Mouse (Mus musculus) lung, embryonic 15.5 days (tissue): ENCODE data around the gene Fcrl6. TPM values are rescaled to one million over a fixed set of nuclear protein-coding genes. Genes with fewer than 3 reads are reported as not detected.

Experiments used
- ATAC-seq: fragments of 200-750 bp; cut with Nextera tagmentation; 2 replicates; pipeline ENCODE4 v1.8.0; 2017; ENCODE audit warnings: moderate number of reproducible peaks, borderline replicate concordance; ENCODE audit not compliant: low FRiP score, low TSS enrichment; ENCODE audit errors: extremely low read depth
- H3K27ac ChIP-seq: fragments of 300-500 bp; sonication (generic); 2 replicates; pipeline ENCODE4 v1.5.1; 2015; ENCODE audit warnings: moderate library complexity, mild to moderate bottlenecking, inconsistent platforms
- H3K27me3 ChIP-seq: fragments of 300-500 bp; sonication (generic); 2 replicates; pipeline ENCODE4 v1.6.1; 2015; ENCODE audit warnings: inconsistent platforms
- H3K36me3 ChIP-seq: fragments of 300-500 bp; sonication (generic); 2 replicates; pipeline ENCODE4 v1.6.1; 2015; ENCODE audit warnings: inconsistent platforms
- H3K4me1 ChIP-seq: fragments of 300-500 bp; sonication (generic); 2 replicates; pipeline ENCODE4 v1.6.1; 2015; ENCODE audit warnings: inconsistent platforms
- H3K4me2 ChIP-seq: fragments of 300-500 bp; sonication (generic); 2 replicates; pipeline ENCODE4 v1.6.1; 2015; ENCODE audit warnings: inconsistent platforms, mild to moderate bottlenecking, moderate library complexity
- H3K4me3 ChIP-seq: fragments of 300-500 bp; sonication (generic); 2 replicates; pipeline ENCODE4 v1.5.1; 2015; ENCODE audit warnings: mild to moderate bottlenecking, inconsistent platforms
- H3K9ac ChIP-seq: fragments of 300-500 bp; sonication (generic); 2 replicates; pipeline ENCODE4 v1.6.1; 2015; ENCODE audit warnings: inconsistent platforms
- H3K9me3 ChIP-seq: fragments of 300-500 bp; sonication (generic); 2 replicates; pipeline ENCODE4 v1.6.1; 2016; ENCODE audit warnings: inconsistent platforms
- WGBS: fragments of 180-500 bp; shearing (Covaris S2); methylation state at CpG from one replicate; pipeline ENCODE4 v1.1.7; 2015; 5-methylcytosine and 5-hydroxymethylcytosine counted together
- polyA plus RNA-seq: library from polyadenylated mRNA; unstranded; fragments of >200 nt; fragmentation: Nextera tagmentation; extraction: Ambion mirVana; gene quantifications from 2 replicates; pipeline ENCODE4 v1.2.1, GENCODE M21; 2015

Fcrl6 gene
- polyA plus RNA-seq, 1 experiment from 2014 or later, result not detected

GRCm38 (mm10) chr1:172631721-172632120, 29.4 kb upstream of the Fcrl6 start:
- Histone ChIP-seq H3K4me3 (no peak overlapping the region), H3K9me3 (no peaks in the 10 kb centered on the region), H3K27ac (no peak overlapping the region), H3K4me1 (peaks cover 2% of the 10 kb centered on the region; the same call in 1 of the 2 replicates), H3K9ac (no peak overlapping the region), H3K4me2 (no peak overlapping the region; the same call in 1 of the 2 replicates), H3K36me3 (no peaks in the 10 kb centered on the region), H3K27me3 (no peaks in the 10 kb centered on the region)
- 86% methylated on average over 5 of the region's 5 CpGs for WGBS
- ATAC-seq, result no peak

- Histone ChIP-seq H3K9ac (no peak overlapping the region), H3K4me2 (no peak overlapping the region), H3K9me3 (no peaks in the 10 kb centered on the region), H3K4me1 (peaks cover 2% of the 10 kb centered on the region; the same call in 1 of the 2 replicates), H3K4me3 (no peak overlapping the region), H3K27ac (no peak overlapping the region), H3K27me3 (no peaks in the 10 kb centered on the region), H3K36me3 (no peaks in the 10 kb centered on the region)
- no peak for ATAC-seq
- WGBS, result 64% methylated on average over 7 of the region's 7 CpGs
These were observed 27.5 kb upstream of the Fcrl6 start for GRCm38 (mm10) chr1:172629831-172630230.

GRCm38 (mm10) chr1:172626306-172626705, 24.0 kb upstream of the Fcrl6 start:
- Histone ChIP-seq H3K4me1 (no peaks in the 10 kb centered on the region), H3K4me2 (no peak overlapping the region), H3K4me3 (no peak overlapping the region), H3K27me3 (no peaks in the 10 kb centered on the region), H3K36me3 (no peaks in the 10 kb centered on the region), H3K9me3 (no peaks in the 10 kb centered on the region), H3K9ac (no peak overlapping the region), H3K27ac (no peak overlapping the region)
- ATAC-seq, result no peak
- WGBS, result 89% methylated on average over 3 of the region's 3 CpGs

GRCm38 (mm10) chr1:172624081-172624480, 21.7 kb upstream of the Fcrl6 start:
- Histone ChIP-seq H3K4me2 (no peak overlapping the region), H3K4me1 (no peaks in the 10 kb centered on the region), H3K27me3 (no peaks in the 10 kb centered on the region), H3K36me3 (no peaks in the 10 kb centered on the region), H3K4me3 (no peak overlapping the region), H3K27ac (no peak overlapping the region), H3K9me3 (no peaks in the 10 kb centered on the region), H3K9ac (no peak overlapping the region)
- no peak for ATAC-seq
- WGBS, result 66% methylated on average over 3 of the region's 3 CpGs

GRCm38 (mm10) chr1:172623599-172623998, 21.2 kb upstream of the Fcrl6 start:
- no peaks in the 10 kb centered on the region for H3K9me3 ChIP-seq
- H3K4me3 ChIP-seq, result no peak overlapping the region
- WGBS, result 57% methylated on average over 5 of the region's 5 CpGs
- no peak for ATAC-seq
- H3K36me3 ChIP-seq, result no peaks in the 10 kb centered on the region
- H3K27me3 ChIP-seq, result no peaks in the 10 kb centered on the region
- H3K4me1 ChIP-seq, result no peaks in the 10 kb centered on the region
- no peak overlapping the region for H3K4me2 ChIP-seq
- no peak overlapping the region for H3K9ac ChIP-seq
- H3K27ac ChIP-seq, result no peak overlapping the region

- no peak for ATAC-seq
- H3K4me1 ChIP-seq, result no peaks in the 10 kb centered on the region
- 13% methylated on average over 7 of the region's 7 CpGs for WGBS
These were observed 16.9 kb upstream of the Fcrl6 start for GRCm38 (mm10) chr1:172619235-172619634.

GRCm38 (mm10) chr1:172618141-172618540, 15.8 kb upstream of the Fcrl6 start:
- peaks cover 13% of the 10 kb centered on the region; the same call in 1 of the 2 replicates for H3K27me3 ChIP-seq
- H3K36me3 ChIP-seq, result no peaks in the 10 kb centered on the region
- no peaks in the 10 kb centered on the region for H3K4me1 ChIP-seq
- no peak overlapping the region for H3K4me2 ChIP-seq
- no peak overlapping the region for H3K4me3 ChIP-seq
- no peak overlapping the region for H3K27ac ChIP-seq
- no peaks in the 10 kb centered on the region for H3K9me3 ChIP-seq
- no peak overlapping the region for H3K9ac ChIP-seq
- WGBS, result 68% methylated on average over 4 of the region's 4 CpGs
- ATAC-seq, result no peak

More at GRCm38 (mm10) chr1:172619235-172619634, 16.9 kb upstream of the Fcrl6 start:
- no peak overlapping the region for H3K9ac ChIP-seq
- no peaks in the 10 kb centered on the region for H3K9me3 ChIP-seq
- H3K36me3 ChIP-seq, result no peaks in the 10 kb centered on the region
- H3K27ac ChIP-seq, result no peak overlapping the region
- no peak overlapping the region for H3K4me3 ChIP-seq
- no peak overlapping the region for H3K4me2 ChIP-seq
- H3K27me3 ChIP-seq, result 0 out of 2 replicates have a peak, but pooled peaks cover 9% of the 10 kb centered on the region

- peak overlapping the region; percentile 12; the same call in 1 of the 2 replicates for H3K4me3 ChIP-seq
- no peak for ATAC-seq
These were observed 15.2 kb upstream of the Fcrl6 start for GRCm38 (mm10) chr1:172617365-172618076.

GRCm38 (mm10) chr1:172616537-172617300, 14.4 kb upstream of the Fcrl6 start:
- Histone ChIP-seq H3K4me1 (no peaks in the 10 kb centered on the region), H3K36me3 (no peaks in the 10 kb centered on the region), H3K9me3 (no peaks in the 10 kb centered on the region), H3K4me3 (peak overlapping the region; percentile 12), H3K4me2 (peak overlapping the region; percentile 48), H3K27me3 (peaks cover 13% of the 10 kb centered on the region; the same call in 1 of the 2 replicates), H3K9ac (no peak overlapping the region), H3K27ac (no peak overlapping the region)
- peak; percentile 45; the same call in 1 of the 2 replicates for ATAC-seq
- WGBS, result 10% methylated on average over 22 of the region's 22 CpGs

More at GRCm38 (mm10) chr1:172617365-172618076, 15.2 kb upstream of the Fcrl6 start:
- Histone ChIP-seq H3K9ac (no peak overlapping the region), H3K9me3 (no peaks in the 10 kb centered on the region), H3K27ac (no peak overlapping the region), H3K4me1 (no peaks in the 10 kb centered on the region), H3K27me3 (peaks cover 13% of the 10 kb centered on the region; the same call in 1 of the 2 replicates), H3K4me2 (peak overlapping the region; percentile 48), H3K36me3 (no peaks in the 10 kb centered on the region)
- WGBS, result 24% methylated on average over 14 of the region's 14 CpGs

GRCm38 (mm10) chr1:172615412-172615811, 13.1 kb upstream of the Fcrl6 start:
- 40% methylated on average over 4 of the region's 4 CpGs for WGBS
- no peak overlapping the region for H3K27ac ChIP-seq
- no peaks in the 10 kb centered on the region for H3K4me1 ChIP-seq
- H3K4me3 ChIP-seq, result no peak overlapping the region
- no peak overlapping the region for H3K4me2 ChIP-seq
- H3K27me3 ChIP-seq, result peaks cover 13% of the 10 kb centered on the region; the same call in 1 of the 2 replicates
- no peaks in the 10 kb centered on the region for H3K36me3 ChIP-seq
- H3K9me3 ChIP-seq, result no peaks in the 10 kb centered on the region
- H3K9ac ChIP-seq, result no peak overlapping the region
- no peak for ATAC-seq

- peaks cover 13% of the 10 kb centered on the region; the same call in 1 of the 2 replicates for H3K27me3 ChIP-seq
- H3K4me1 ChIP-seq, result no peaks in the 10 kb centered on the region
- no peaks in the 10 kb centered on the region for H3K36me3 ChIP-seq
- no peak for ATAC-seq
- WGBS, result 79% methylated on average over 10 of the region's 10 CpGs
- H3K4me3 ChIP-seq, result no peak overlapping the region
- no peaks in the 10 kb centered on the region for H3K9me3 ChIP-seq
- H3K4me2 ChIP-seq, result no peak overlapping the region
- H3K9ac ChIP-seq, result no peak overlapping the region
- H3K27ac ChIP-seq, result no peak overlapping the region
These were observed 12.3 kb upstream of the Fcrl6 start for GRCm38 (mm10) chr1:172614654-172615053.

- H3K4me3 ChIP-seq, result no peak overlapping the region
- no peaks in the 10 kb centered on the region for H3K36me3 ChIP-seq
- no peak overlapping the region for H3K27ac ChIP-seq
- peaks cover 13% of the 10 kb centered on the region; the same call in 1 of the 2 replicates for H3K27me3 ChIP-seq
- no peak overlapping the region for H3K9ac ChIP-seq
- no peak overlapping the region for H3K4me2 ChIP-seq
- H3K4me1 ChIP-seq, result no peaks in the 10 kb centered on the region
- no peak for ATAC-seq
- H3K9me3 ChIP-seq, result no peaks in the 10 kb centered on the region
- 38% methylated on average over 1 of the region's 1 CpGs for WGBS
These were observed 10.4 kb upstream of the Fcrl6 start for GRCm38 (mm10) chr1:172612745-172613144.
